Mouse (Mus musculus): ENCODE results near the gene Eif2ak3. TPM values are rescaled to one million over a fixed set of nuclear protein-coding genes. Genes with fewer than 3 reads are reported as not detected.
A peak's percentile ranks its signal among the peaks of the same experiment; 100 is the strongest.

Gene Eif2ak3
- polyA plus RNA-seq, 1 experiment from 2014 or later: 12.6 TPM

DNA sequence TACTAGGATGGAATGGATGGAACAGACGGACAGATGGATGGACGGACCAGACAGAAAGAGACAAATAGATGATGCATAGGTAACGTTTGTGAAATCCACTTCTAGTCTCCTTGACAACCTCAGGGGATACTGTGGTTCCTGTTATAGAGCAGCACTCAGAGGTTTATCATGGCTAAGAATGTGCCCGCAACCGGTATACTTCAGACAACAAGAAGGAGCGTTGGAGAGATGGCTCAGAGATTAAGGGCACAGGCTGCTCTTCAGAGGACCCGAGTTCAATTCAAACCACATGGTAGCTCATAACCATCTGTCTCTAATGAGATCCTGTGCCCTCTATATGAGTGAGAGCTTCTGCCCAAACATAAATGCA, 68.1 kb downstream of the Eif2ak3 start:
- peak; percentile 52 for ATAC-seq
- Histone ChIP-seq H3K4me2 (peak overlapping the region; percentile 46), H3K9me3 (replicated peaks) (no peaks in the 10 kb centered on the region), H3K36me3 (ENCODE audit: poor library complexity, severe bottlenecking) (no peaks in the 10 kb centered on the region), H3K4me1 (peaks cover 6% of the 10 kb centered on the region; the same call in 1 of the 2 replicates), H3K27me3 (0 out of 2 replicates have a peak, but pooled peaks cover 7% of the 10 kb centered on the region), H3K9ac (no peak overlapping the region), H3K27ac (no peak overlapping the region), H3K4me3 (no peak overlapping the region)
- WGBS: 66% methylated on average over 7 of the region's 7 CpGs

DNA sequence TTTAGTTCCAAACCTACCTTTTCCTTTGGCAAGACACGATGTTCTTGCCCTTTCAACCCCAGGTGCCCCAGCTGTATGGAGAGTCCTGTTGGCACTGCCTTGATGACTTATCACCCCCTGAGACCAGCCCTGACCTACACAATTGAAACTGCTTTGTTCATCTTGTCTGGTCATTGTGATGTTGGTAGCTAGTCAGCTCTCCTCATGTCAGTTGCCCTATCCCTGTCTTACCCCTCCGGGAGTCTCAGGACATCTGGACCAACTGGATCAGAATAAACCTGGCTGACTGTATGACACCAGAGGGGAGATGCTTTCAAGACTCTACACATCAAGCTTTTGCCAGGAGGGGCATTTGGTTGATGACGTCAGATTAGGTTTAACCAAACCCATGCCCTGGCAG, 74.5 kb downstream of the Eif2ak3 start, which contains the start of gene Tex37:
Gene Tex37 (minus strand): TSS at position 101 of the 400 bp plus-strand sequence.
- Histone ChIP-seq H3K36me3 (ENCODE audit: poor library complexity, severe bottlenecking) (no peaks in the 10 kb centered on the region), H3K4me2 (no peak within 1 kb of the TSS), H3K27ac (no peak within 1 kb of the TSS), H3K4me1 (peaks cover 10% of the 10 kb centered on the region), H3K27me3 (no peaks in the 10 kb centered on the region), H3K4me3 (no peak within 1 kb of the TSS), H3K9ac (no peak within 1 kb of the TSS), H3K9me3 (replicated peaks) (no peaks in the 10 kb centered on the region)
- WGBS: 89% methylated on average over 3 of the region's 3 CpGs
- no peak for ATAC-seq

DNA sequence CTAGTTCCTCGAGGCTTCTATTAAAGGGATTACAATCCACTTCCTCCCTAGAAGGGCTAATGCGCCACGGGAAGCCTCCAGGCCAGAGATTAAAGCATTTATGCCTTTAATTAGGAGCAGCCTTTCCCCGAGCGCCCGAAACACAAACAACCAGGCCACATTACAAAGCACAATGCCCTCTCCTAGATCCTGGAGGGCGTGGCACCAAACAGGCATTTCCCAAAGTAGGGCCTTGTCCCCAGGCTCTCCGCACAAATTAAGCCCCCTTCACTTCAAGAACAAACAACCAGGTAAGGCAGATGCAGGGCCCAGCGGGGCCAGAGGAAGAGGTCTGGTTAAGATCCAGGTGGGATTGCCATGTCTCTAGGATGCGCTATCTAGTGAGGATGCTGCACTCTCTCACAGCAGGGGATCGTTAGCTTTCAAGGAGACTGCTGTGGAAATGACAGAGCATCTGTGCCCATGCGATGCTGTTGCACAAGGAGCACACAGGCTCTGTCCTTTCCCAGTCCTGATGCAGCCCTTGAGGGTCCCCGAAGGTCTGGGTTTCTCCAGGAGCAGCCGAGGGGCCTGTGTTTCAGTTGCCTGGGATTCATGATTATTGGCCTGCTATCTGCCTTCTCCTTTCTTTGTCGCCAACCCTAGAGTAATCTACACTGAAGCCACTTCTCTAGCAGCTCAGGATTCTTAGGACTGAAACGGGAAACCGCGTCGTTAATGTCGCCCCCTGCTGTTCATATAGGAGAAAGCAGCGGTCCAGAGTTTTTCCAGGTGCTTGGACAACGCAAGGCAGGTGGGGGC, 77.2 kb downstream of the Eif2ak3 start:
- no peaks in the 10 kb centered on the region for H3K27me3 ChIP-seq
- peak overlapping the region; percentile 17 for H3K4me3 ChIP-seq

DNA sequence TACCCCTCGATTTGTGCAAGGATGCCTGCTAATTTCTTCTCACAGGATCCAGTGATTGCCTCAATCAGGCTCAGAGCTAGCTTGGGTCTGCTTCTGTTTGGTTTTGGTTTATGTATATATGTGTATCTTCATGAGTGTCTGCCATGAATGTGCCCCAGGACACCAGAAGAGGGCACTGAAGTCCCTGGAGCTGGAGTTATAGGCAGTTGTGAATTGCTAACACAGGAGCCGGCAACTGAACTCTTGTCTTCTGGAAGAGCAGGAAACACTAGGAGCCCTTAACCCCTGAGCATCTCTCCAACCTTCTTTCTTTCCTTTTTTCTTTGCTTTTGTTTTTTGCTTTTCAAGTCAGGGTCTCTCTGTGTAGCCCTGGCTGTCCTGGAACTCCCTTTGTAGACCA, 87.5 kb downstream of the Eif2ak3 start:
- no peak overlapping the region for H3K4me2 ChIP-seq
- no peak overlapping the region for H3K27ac ChIP-seq
- WGBS: 83% methylated on average over 2 of the region's 2 CpGs
- H3K27me3 ChIP-seq: no peaks in the 10 kb centered on the region
- H3K4me1 ChIP-seq: no peaks in the 10 kb centered on the region
- no peak for ATAC-seq
- H3K9ac ChIP-seq: no peak overlapping the region
- H3K36me3 ChIP-seq (ENCODE audit: poor library complexity, severe bottlenecking): no peaks in the 10 kb centered on the region
- no peaks in the 10 kb centered on the region for H3K9me3 ChIP-seq (replicated peaks)
- H3K4me3 ChIP-seq: no peak overlapping the region

More for the DNA sequence above, 77.2 kb downstream of the Eif2ak3 start:
- Histone ChIP-seq H3K36me3 (ENCODE audit: poor library complexity, severe bottlenecking) (no peaks in the 10 kb centered on the region), H3K9me3 (replicated peaks) (no peaks in the 10 kb centered on the region), H3K27ac (no peak overlapping the region), H3K4me2 (peak overlapping the region; percentile 55), H3K4me1 (peaks cover 10% of the 10 kb centered on the region), H3K9ac (peak overlapping the region; percentile 56)
- peak; percentile 81 for ATAC-seq
- under 1% methylated on average over 22 of the region's 22 CpGs for WGBS

DNA sequence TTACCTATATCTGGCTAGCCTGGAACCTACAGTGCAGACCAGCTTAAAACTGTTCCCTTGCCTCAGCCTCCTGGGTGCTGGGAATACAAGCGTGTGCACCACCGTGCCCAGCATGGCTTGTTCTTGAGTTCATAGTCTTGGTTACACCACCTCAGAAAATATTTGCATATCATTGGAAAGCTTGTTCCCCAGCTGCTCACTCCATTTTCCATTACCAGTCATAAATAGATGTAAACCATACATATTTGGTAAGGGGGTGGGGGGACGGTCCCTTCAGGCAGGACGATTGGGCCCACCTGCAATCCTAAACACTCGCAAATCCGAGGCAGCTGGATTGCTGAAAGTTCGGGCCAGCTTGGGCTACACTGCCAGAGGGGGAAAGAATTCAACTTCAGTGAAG, 109.0 kb downstream of the Eif2ak3 start:
- 78% methylated on average over 7 of the region's 7 CpGs for WGBS
- no peak for ATAC-seq
- Histone ChIP-seq H3K9me3 (replicated peaks) (no peaks in the 10 kb centered on the region), H3K36me3 (ENCODE audit: poor library complexity, severe bottlenecking) (no peaks in the 10 kb centered on the region), H3K4me1 (peaks cover 15% of the 10 kb centered on the region), H3K27me3 (peaks cover 59% of the 10 kb centered on the region), H3K9ac (no peak overlapping the region), H3K4me3 (no peak overlapping the region), H3K27ac (no peak overlapping the region), H3K4me2 (no peak overlapping the region)

DNA sequence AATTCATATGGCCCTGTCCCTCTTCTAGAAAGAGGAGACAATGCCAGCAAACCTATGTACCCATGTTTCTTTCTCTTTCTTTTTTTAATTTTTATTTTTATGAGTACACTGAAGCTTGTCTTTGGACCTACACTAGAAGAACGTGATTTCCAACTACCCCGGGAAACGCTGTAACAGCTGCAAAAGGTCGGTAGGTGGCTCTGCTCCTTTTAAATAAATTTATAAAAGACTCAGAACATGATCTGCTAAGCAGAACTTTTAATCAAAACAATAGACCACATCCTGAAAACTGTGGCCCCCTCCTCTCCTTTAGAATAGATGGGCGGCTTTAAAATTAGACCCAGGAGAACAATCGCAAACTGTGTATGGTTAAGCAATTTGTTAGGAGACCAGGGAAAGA, 109.7 kb downstream of the Eif2ak3 start:
- peaks cover 15% of the 10 kb centered on the region for H3K4me1 ChIP-seq
- 0 out of 2 replicates have a peak, but pooled peaks have one; percentile 40 for ATAC-seq
- WGBS: 6% methylated on average over 6 of the region's 6 CpGs
- peaks cover 67% of the 10 kb centered on the region for H3K27me3 ChIP-seq
- H3K4me3 ChIP-seq: no peak overlapping the region
- no peak overlapping the region for H3K4me2 ChIP-seq
- H3K27ac ChIP-seq: no peak overlapping the region
- no peaks in the 10 kb centered on the region for H3K9me3 ChIP-seq (replicated peaks)
- no peak overlapping the region for H3K9ac ChIP-seq
- no peaks in the 10 kb centered on the region for H3K36me3 ChIP-seq (ENCODE audit: poor library complexity, severe bottlenecking)

Other genes starting within 250 kb of the Eif2ak3 start
- gene Rpia, start 52.3 kb upstream of the Eif2ak3 start, polyA plus RNA-seq (2015; fragmentation: Nextera tagmentation; extraction: Ambion mirVana): 3.4 and 4.2 TPM in 2 replicates
- gene Tex37, start 74.4 kb downstream of the Eif2ak3 start, polyA plus RNA-seq (2015; fragmentation: Nextera tagmentation; extraction: Ambion mirVana): not detected in 2 replicates
- not detected in 2 replicates for gene Foxi3, start 112.0 kb downstream of the Eif2ak3 start, polyA plus RNA-seq (2015; fragmentation: Nextera tagmentation; extraction: Ambion mirVana)